Mouse (Mus musculus): ENCODE data around the gene Hoxa10. TPM values are rescaled to one million over a fixed set of nuclear protein-coding genes. Genes with fewer than 3 reads are reported as not detected.
A peak's percentile ranks its signal among the peaks of the same experiment; 100 is the strongest.

Gene Hoxa10
- polyA plus RNA-seq (2011; ENCODE audit: insufficient read depth, insufficient read length, low read depth, missing spikeins) = not detected in 2 replicates

GRCm38 (mm10) chr6:52240389-52241000 is at the start of gene Hoxa10:
Gene Hoxa10 (minus strand): TSS chr6:52240854.
- Histone ChIP-seq H3K4me1 (ENCODE audit: control insufficient read depth, insufficient read depth, low read length) (no peaks in the 10 kb centered on the region), H3K27me3 (ENCODE audit: control insufficient read depth, insufficient read depth, low read length, poor library complexity, severe bottlenecking) (peaks cover 61% of the 10 kb centered on the region), H3K4me3 (ENCODE audit: low read depth, low read length) (peak within 1 kb of the TSS; percentile 16; the same call in 1 of the 2 replicates), H3K36me3 (ENCODE audit: control insufficient read depth, insufficient read depth, low read length, poor library complexity, severe bottlenecking) (no peaks in the 10 kb centered on the region), H3K9me3 (replicated peaks; ENCODE audit: control insufficient read depth, insufficient read depth, low read length, poor library complexity, severe bottlenecking) (no peaks in the 10 kb centered on the region), H3K9ac (ENCODE audit: low read depth, poor library complexity, severe bottlenecking) (no peak within 1 kb of the TSS), H3K27ac (ENCODE audit: insufficient read depth, low read length) (no peak within 1 kb of the TSS)
- TF ChIP-seq EP300 (IDR thresholded peaks at IDR 0.05; ENCODE audit: insufficient read depth, low read depth, low read length) (no peak), CTCF (IDR thresholded peaks at IDR 0.05; ENCODE audit: low read depth, low read length) (peak; percentile 80), POLR2A (IDR thresholded peaks at IDR 0.05; ENCODE audit: insufficient read depth, low read length) (no peak)

- no peaks in the 10 kb centered on the region for H3K36me3 ChIP-seq (ENCODE audit: control insufficient read depth, insufficient read depth, low read length, poor library complexity, severe bottlenecking)
- peaks cover 8% of the 10 kb centered on the region; the same call in 1 of the 2 replicates for H3K27me3 ChIP-seq (ENCODE audit: control insufficient read depth, insufficient read depth, low read length, poor library complexity, severe bottlenecking)
- H3K4me1 ChIP-seq (ENCODE audit: control insufficient read depth, insufficient read depth, low read length) = no peaks in the 10 kb centered on the region
- H3K9me3 ChIP-seq (replicated peaks; ENCODE audit: control insufficient read depth, insufficient read depth, low read length, poor library complexity, severe bottlenecking) = no peaks in the 10 kb centered on the region
- no peak for TF ChIP-seq CTCF (IDR thresholded peaks at IDR 0.05; ENCODE audit: low read depth, low read length)
- no peak for TF ChIP-seq EP300 (IDR thresholded peaks at IDR 0.05; ENCODE audit: insufficient read depth, low read depth, low read length)
- TF ChIP-seq POLR2A (IDR thresholded peaks at IDR 0.05; ENCODE audit: insufficient read depth, low read length) = no peak
- no peak overlapping the region for H3K4me3 ChIP-seq (ENCODE audit: low read depth, low read length)
- H3K9ac ChIP-seq (ENCODE audit: low read depth, poor library complexity, severe bottlenecking) = no peak overlapping the region
- H3K27ac ChIP-seq (ENCODE audit: insufficient read depth, low read length) = no peak overlapping the region
Measured at GRCm38 (mm10) chr6:52290186-52290585, 49.5 kb upstream of the Hoxa10 start.

GRCm38 (mm10) chr6:52283896-52284295 is 43.2 kb upstream of the Hoxa10 start:
- Histone ChIP-seq H3K27me3 (ENCODE audit: control insufficient read depth, insufficient read depth, low read length, poor library complexity, severe bottlenecking) (no peaks in the 10 kb centered on the region), H3K4me1 (ENCODE audit: control insufficient read depth, insufficient read depth, low read length) (no peaks in the 10 kb centered on the region), H3K9ac (ENCODE audit: low read depth, poor library complexity, severe bottlenecking) (no peak overlapping the region), H3K36me3 (ENCODE audit: control insufficient read depth, insufficient read depth, low read length, poor library complexity, severe bottlenecking) (no peaks in the 10 kb centered on the region), H3K9me3 (replicated peaks; ENCODE audit: control insufficient read depth, insufficient read depth, low read length, poor library complexity, severe bottlenecking) (no peaks in the 10 kb centered on the region), H3K4me3 (ENCODE audit: low read depth, low read length) (no peak overlapping the region), H3K27ac (ENCODE audit: insufficient read depth, low read length) (no peak overlapping the region)
- TF ChIP-seq CTCF (IDR thresholded peaks at IDR 0.05; ENCODE audit: low read depth, low read length) = no peak
- no peak for TF ChIP-seq POLR2A (IDR thresholded peaks at IDR 0.05; ENCODE audit: insufficient read depth, low read length)
- TF ChIP-seq EP300 (IDR thresholded peaks at IDR 0.05; ENCODE audit: insufficient read depth, low read depth, low read length) = no peak

GRCm38 (mm10) chr6:52281084-52281483 is 40.4 kb upstream of the Hoxa10 start:
- Histone ChIP-seq H3K4me3 (ENCODE audit: low read depth, low read length) (no peak overlapping the region), H3K27me3 (ENCODE audit: control insufficient read depth, insufficient read depth, low read length, poor library complexity, severe bottlenecking) (peaks cover 5% of the 10 kb centered on the region; the same call in 1 of the 2 replicates), H3K27ac (ENCODE audit: insufficient read depth, low read length) (no peak overlapping the region), H3K9me3 (replicated peaks; ENCODE audit: control insufficient read depth, insufficient read depth, low read length, poor library complexity, severe bottlenecking) (no peaks in the 10 kb centered on the region), H3K36me3 (ENCODE audit: control insufficient read depth, insufficient read depth, low read length, poor library complexity, severe bottlenecking) (no peaks in the 10 kb centered on the region), H3K4me1 (ENCODE audit: control insufficient read depth, insufficient read depth, low read length) (no peaks in the 10 kb centered on the region), H3K9ac (ENCODE audit: low read depth, poor library complexity, severe bottlenecking) (no peak overlapping the region)
- TF ChIP-seq CTCF (IDR thresholded peaks at IDR 0.05; ENCODE audit: low read depth, low read length) (no peak), EP300 (IDR thresholded peaks at IDR 0.05; ENCODE audit: insufficient read depth, low read depth, low read length) (no peak), POLR2A (IDR thresholded peaks at IDR 0.05; ENCODE audit: insufficient read depth, low read length) (no peak)

- Histone ChIP-seq H3K9ac (ENCODE audit: low read depth, poor library complexity, severe bottlenecking) (no peak overlapping the region), H3K4me1 (ENCODE audit: control insufficient read depth, insufficient read depth, low read length) (no peaks in the 10 kb centered on the region), H3K9me3 (replicated peaks; ENCODE audit: control insufficient read depth, insufficient read depth, low read length, poor library complexity, severe bottlenecking) (no peaks in the 10 kb centered on the region), H3K36me3 (ENCODE audit: control insufficient read depth, insufficient read depth, low read length, poor library complexity, severe bottlenecking) (no peaks in the 10 kb centered on the region), H3K4me3 (ENCODE audit: low read depth, low read length) (no peak overlapping the region), H3K27ac (ENCODE audit: insufficient read depth, low read length) (no peak overlapping the region), H3K27me3 (ENCODE audit: control insufficient read depth, insufficient read depth, low read length, poor library complexity, severe bottlenecking) (peaks cover 17% of the 10 kb centered on the region)
- TF ChIP-seq EP300 (IDR thresholded peaks at IDR 0.05; ENCODE audit: insufficient read depth, low read depth, low read length) (no peak), POLR2A (IDR thresholded peaks at IDR 0.05; ENCODE audit: insufficient read depth, low read length) (no peak), CTCF (IDR thresholded peaks at IDR 0.05; ENCODE audit: low read depth, low read length) (no peak)
Measured at GRCm38 (mm10) chr6:52276920-52277319, 36.3 kb upstream of the Hoxa10 start.

GRCm38 (mm10) chr6:52276382-52276781 is 35.7 kb upstream of the Hoxa10 start:
- Histone ChIP-seq H3K9me3 (replicated peaks; ENCODE audit: control insufficient read depth, insufficient read depth, low read length, poor library complexity, severe bottlenecking) (no peaks in the 10 kb centered on the region), H3K36me3 (ENCODE audit: control insufficient read depth, insufficient read depth, low read length, poor library complexity, severe bottlenecking) (no peaks in the 10 kb centered on the region), H3K4me1 (ENCODE audit: control insufficient read depth, insufficient read depth, low read length) (no peaks in the 10 kb centered on the region), H3K9ac (ENCODE audit: low read depth, poor library complexity, severe bottlenecking) (no peak overlapping the region), H3K27me3 (ENCODE audit: control insufficient read depth, insufficient read depth, low read length, poor library complexity, severe bottlenecking) (peaks cover 18% of the 10 kb centered on the region), H3K27ac (ENCODE audit: insufficient read depth, low read length) (no peak overlapping the region), H3K4me3 (ENCODE audit: low read depth, low read length) (no peak overlapping the region)
- TF ChIP-seq POLR2A (IDR thresholded peaks at IDR 0.05; ENCODE audit: insufficient read depth, low read length) (no peak), EP300 (IDR thresholded peaks at IDR 0.05; ENCODE audit: insufficient read depth, low read depth, low read length) (no peak), CTCF (IDR thresholded peaks at IDR 0.05; ENCODE audit: low read depth, low read length) (no peak)

All from ES-Bruce4 (cell line).